Mouse (Mus musculus): ENCODE data around the gene Vsnl1.

The Vsnl1 gene

DNA sequence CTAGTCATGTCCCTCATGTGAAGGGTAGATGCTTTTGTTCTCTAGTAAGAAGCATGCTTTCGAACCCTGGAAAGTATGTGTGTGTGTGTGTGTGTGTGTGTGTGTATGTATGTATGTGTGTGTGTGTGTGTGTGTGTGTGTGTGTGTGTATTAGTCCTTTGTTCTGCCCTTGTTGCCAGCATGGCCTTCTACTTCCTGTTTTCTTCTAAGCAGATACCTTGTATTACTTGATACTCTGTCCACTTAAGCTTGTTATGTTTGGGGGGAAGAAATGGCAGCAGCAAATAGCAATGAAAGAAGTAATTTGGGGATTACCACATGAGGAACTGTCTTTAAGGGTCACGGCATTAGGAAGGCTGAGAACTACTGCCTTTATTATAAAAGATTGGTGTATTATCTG, 159.8 kb downstream of the Vsnl1 start:
- no peak for DNase-seq (ENCODE audit: low spot score)
